Mouse (Mus musculus): Measurements from ENCODE around the gene 1700029J07Rik.

1700029J07Rik gene

GRCm38 (mm10) chr8:45970894-45971293 lies 4.2 kb downstream of the 1700029J07Rik start:
- in situ Hi-C loops (cut with MboI, MseI) = no loop called here

GRCm38 (mm10) chr8:45950622-45951021 lies 24.4 kb downstream of the 1700029J07Rik start:
- in situ Hi-C loops (cut with MboI, MseI) = no loop called here

GRCm38 (mm10) chr8:45946283-45946682 lies 28.8 kb downstream of the 1700029J07Rik start:
- in situ Hi-C loops (cut with MboI, MseI) = loop anchor here (25.0 kb wide), 1 partner anchor 484 kb away; no protein-coding TSS in a partner anchor

- in situ Hi-C loops (cut with MboI, MseI) = loop anchor here (25.0 kb wide), 1 partner anchor 475 kb away; no protein-coding TSS in a partner anchor
These were observed 38.1 kb downstream of the 1700029J07Rik start for GRCm38 (mm10) chr8:45936986-45937385.

- in situ Hi-C loops (cut with MboI, MseI) = loop anchor here (25.0 kb wide), 1 partner anchor 472 kb away; no protein-coding TSS in a partner anchor
These were observed 40.5 kb downstream of the 1700029J07Rik start, which contains the start of gene Ccdc110 for GRCm38 (mm10) chr8:45934582-45935014. Ccdc110 (plus strand) TSS chr8:45934619.

GRCm38 (mm10) chr8:45922116-45922515 lies 52.9 kb downstream of the 1700029J07Rik start:
- in situ Hi-C loops (cut with MboI, MseI) = no loop called here

- in situ Hi-C loops (cut with MboI, MseI) = no loop called here
These were observed 54.7 kb downstream of the 1700029J07Rik start for GRCm38 (mm10) chr8:45920392-45920791.

GRCm38 (mm10) chr8:45918891-45919290 lies 56.2 kb downstream of the 1700029J07Rik start:
- in situ Hi-C loops (cut with MboI, MseI) = loop anchor here (10.0 kb wide), 1 partner anchor 1666 kb away; no protein-coding TSS in a partner anchor

GRCm38 (mm10) chr8:45917040-45917679 lies 57.9 kb downstream of the 1700029J07Rik start:
- in situ Hi-C loops (cut with MboI, MseI) = loop anchor here (10.0 kb wide), 1 partner anchor 1668 kb away; no protein-coding TSS in a partner anchor

- in situ Hi-C loops (cut with MboI, MseI) = loop anchor here (10.0 kb wide), 1 partner anchor 1668 kb away; no protein-coding TSS in a partner anchor
These were observed 58.6 kb downstream of the 1700029J07Rik start for GRCm38 (mm10) chr8:45916496-45916895.

- in situ Hi-C loops (cut with MboI, MseI) = loop anchor here (10.0 kb wide), 1 partner anchor 1671 kb away; no protein-coding TSS in a partner anchor
These were observed 61.3 kb downstream of the 1700029J07Rik start for GRCm38 (mm10) chr8:45913707-45914106.

- in situ Hi-C loops (cut with MboI, MseI) = no loop called here
These were observed 68.8 kb downstream of the 1700029J07Rik start for GRCm38 (mm10) chr8:45906251-45906619.

- in situ Hi-C loops (cut with MboI, MseI) = no loop called here
These were observed 69.3 kb downstream of the 1700029J07Rik start for GRCm38 (mm10) chr8:45905591-45906250.

- in situ Hi-C loops (cut with MboI, MseI) = no loop called here
These were observed 71.4 kb downstream of the 1700029J07Rik start for GRCm38 (mm10) chr8:45903659-45904058.
